Mouse (Mus musculus) kidney, adult 11 months (tissue): Measurements from ENCODE around the gene Gpr75.

Experiments
- DNase-seq: peaks from one replicate; pipeline ENCODE4 v3.0.0; 2022

The Gpr75 gene

DNA sequence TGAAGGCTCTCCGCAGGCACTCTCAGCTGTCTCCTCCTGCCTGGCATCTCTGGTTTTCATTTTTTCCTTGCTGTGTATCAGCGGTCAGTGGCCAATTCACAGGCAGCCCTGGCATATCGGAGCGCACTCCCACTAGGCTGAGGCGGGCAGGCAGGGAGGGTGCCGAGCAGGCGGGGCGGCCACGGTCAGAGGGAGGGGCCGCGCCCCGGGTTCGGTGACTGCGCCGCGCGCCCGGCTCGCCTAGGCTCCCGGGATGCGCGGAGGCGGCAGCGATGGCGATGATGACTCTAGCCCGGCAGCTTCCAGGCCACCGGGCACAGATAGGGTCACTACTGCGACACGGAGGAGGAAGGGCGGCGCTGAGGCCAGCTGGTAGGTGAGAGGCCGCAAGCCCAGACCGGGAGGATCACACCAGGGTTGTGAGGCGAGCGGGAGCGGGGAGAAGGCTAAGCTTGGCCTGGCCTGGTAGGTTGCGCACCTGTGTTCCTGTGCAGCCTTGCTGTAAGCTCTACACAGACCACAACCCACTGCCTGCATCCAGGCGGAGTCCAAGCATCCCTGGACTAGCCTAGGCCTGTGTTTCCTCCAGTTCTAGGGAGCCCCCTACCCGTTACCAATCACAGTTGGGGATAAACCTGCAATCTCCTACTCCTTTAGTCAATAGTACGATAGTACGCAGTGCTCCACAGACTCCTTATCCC is at the start of gene Gpr75, which contains the start of gene Asb3:
Gene Gpr75 (plus strand): TSS at position 188 of the 701 bp plus-strand sequence.
Gene Asb3 (plus strand): TSS at position 246 of the 701 bp plus-strand sequence.
- peak; percentile 25 for DNase-seq

DNA sequence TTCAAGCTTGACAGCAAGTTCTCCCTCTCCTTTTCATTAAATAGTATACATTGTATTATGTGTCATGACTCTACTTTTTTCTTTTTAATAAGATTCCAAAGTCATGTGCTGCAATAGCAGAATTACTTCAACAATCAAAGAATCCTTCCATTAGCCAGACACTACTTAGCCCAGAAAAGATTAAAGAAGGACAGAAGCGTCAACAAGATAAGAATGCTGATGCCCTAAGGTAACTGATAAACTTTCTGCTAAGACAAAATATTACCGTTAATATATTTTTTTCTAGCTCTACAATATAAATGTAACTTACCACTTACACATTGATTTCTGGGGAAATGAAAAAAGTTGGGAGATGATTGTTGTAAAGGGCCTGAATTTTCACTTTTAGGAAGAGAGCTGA is 46.4 kb upstream of the Gpr75 start:
- DNase-seq: no peak

DNA sequence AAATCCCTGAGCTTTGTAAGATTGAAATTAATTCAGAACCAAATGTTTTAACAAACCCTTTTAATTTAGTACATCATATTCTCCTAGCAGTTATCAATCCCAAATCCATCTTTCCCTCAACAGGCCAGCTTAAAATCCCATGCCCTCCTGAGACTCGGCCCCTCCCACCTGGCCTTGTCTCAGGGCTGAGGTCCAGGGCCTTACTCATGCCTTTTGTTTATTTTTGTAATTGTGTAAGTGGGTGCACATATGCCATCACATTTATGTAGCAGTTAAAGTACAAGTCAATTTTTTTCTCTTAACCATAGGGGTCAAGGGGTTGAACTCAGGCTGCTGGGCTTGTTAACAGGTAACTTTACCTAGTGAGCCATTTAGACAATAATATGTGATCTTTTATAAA is 40.8 kb upstream of the Gpr75 start:
- DNase-seq: no peak

DNA sequence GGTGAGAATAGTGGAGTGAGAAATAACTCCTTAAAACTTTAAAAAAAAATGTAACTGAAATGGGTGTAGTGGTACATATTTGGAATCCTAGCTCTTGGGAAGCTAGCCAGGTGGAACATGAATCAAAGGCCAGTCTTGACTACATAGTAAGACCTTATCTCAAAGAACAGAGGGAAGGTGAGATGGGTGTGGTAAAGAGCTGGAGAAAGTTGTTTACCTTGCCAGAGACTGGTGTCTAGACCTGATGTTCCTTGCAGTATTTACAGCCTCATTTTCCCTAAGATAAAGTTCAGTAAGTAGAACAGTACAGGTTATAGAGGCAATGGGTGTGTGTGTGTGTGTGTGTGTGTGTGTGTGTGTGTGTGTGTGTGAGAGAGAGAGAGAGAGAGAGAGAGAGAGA is 12.7 kb upstream of the Gpr75 start:
- no peak for DNase-seq

DNA sequence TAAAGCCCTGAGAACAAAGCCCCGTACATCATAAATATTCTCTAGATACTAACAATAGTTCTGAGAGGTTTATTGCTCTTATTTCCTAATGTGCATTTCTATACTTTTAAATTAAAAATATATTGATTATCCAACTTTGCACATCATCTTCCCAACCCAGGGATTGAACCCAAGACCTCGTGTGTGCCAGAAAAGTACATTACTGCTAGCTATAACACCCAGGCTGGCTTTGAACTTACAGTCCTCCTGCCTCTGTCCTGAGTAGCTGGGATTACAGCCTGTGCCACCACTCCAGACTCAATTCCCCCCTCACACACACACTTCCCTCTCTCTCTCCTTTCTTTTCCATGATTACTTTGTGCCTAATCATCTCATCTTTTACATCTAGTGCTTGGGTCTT is 3.0 kb downstream of the Gpr75 start:
- no peak for DNase-seq

DNA sequence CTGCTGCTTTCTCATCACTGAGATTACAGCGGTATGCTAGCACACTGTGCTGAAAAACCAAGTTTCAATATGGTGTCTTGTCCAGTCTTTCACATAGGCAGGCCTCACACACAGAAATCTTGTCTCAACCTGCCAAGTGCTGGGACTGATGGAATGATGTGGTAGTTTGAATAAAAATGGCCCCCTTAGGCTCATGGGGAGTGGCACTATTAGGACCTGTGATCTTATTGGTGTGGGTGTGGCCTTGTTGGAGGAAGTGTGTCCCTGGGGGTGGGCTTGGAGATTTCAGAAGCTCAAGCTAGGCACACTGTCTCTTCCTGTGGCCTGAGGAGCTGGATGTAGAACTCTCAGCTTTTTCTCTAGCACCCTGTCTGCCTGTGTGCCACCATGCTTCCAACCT is 11.0 kb downstream of the Gpr75 start:
- no peak for DNase-seq

DNA sequence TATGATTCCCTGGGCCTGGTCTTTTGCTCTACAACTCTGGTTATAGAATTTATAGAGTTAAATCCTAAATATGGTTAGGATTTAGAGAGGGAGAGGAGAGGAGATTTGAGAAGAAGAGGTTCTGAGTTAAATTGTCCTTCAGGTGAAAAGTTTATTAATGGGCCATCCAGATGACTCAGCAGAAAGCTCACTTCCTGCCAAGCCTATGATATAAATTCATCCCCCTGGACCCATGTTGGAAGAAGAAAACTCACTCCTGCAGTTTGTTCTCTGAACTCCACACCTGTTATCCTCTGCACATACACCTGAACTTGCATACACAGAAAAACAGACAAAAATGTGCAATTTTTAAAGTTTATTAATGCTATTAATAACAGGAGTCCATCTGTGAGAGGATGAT is 14.2 kb downstream of the Gpr75 start:
- DNase-seq: no peak

DNA sequence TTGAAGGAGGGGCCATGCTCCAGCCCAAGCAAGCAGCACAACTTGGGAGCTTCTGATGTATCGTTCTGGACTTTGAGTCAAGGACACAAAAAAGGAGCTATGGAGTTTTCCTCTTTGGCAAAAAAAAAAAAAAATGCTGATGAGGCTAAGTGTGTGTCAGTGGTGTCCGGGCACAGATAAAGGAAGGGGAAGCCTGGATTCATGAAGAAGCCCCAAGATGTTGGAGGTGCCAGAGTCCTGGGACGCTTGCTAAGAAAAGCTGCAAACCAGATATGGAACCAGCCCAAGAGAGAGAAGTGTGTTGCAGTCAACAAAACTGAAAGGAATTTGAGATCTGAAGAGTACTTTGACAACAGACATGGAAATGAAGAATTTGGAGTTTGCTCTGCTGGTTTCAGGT is 27.2 kb downstream of the Gpr75 start:
- DNase-seq: no peak

DNA sequence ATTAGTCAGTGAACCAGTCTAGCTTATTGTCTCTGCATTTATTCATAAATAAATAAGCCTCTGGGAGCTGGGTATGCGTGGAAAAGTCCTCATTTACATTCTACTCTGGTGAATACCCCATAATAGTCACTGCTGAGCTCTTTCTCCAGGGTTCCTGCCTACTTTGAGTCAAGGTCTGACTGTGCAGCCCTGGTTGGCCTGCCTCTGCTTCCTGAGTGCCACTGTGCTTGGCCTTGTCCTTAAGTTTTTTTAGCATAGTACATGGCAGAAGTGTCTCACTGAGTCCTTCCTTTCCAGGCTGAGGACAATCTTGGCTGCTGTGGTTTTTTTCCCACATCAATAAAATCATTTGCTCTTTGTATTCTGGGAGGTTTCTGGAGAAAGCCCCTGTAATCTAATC is 35.5 kb downstream of the Gpr75 start:
- no peak for DNase-seq

DNA sequence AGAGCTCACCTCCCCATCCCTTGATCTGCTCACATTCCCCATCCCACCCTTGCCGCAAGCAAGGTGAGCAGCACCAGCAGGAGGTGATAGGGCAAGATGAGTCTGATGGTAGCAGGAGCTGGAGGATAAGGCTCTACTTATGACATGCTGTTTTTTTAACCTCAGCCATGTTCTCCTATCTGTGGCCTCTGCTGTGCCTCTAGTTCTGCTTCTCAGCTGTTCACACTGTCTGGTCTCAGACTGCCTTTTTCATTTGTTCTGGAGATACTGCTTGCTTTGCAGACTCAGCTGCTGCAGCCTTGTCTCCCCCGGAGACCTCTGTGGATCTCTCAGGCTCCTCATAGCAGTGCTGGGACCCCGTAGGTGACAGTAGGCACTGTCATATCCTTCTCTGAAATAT is 38.1 kb downstream of the Gpr75 start:
- DNase-seq: no peak

DNA sequence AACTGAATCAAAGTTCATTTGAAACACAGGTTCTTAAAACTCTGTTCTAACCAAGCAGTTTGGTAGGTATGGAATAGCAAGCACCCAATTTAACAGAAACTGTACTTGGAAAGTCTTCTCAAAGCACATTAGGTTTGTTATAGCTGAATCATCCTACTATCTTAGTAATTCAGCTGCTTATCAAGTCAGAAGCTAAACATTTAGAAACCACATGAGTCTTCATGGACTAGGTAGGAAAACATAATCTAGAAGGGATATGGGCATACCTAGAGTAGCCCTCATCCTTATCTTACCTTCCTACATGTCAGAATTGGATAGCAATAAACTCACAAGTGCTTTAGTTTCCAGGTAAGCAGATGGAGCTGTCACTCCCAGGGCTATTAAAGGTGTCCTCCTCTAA is 42.9 kb downstream of the Gpr75 start:
- DNase-seq: no peak

DNA sequence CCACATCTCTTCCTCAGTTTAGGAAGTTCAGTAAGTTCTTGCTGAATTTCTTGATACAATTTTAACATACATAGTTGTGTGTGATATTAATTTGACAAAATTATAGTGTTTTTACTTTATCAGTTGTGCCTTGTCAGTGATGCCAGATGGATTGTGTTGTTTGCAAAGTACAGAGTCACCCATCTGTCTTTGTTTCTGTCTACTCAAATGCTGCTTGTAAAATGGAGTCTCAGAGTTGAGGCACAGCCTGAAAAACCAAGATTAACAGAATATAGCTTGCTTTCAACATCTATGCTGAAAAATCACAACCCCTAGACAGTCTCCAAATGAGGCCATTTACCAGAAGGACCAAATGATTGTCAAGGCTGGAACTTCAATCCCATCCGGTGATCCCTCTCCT is 43.3 kb downstream of the Gpr75 start:
- DNase-seq: no peak
